Mouse (Mus musculus): ENCODE measurements around the gene Tle3. TPM values are rescaled to one million over a fixed set of nuclear protein-coding genes. Genes with fewer than 3 reads are reported as not detected.

The Tle3 gene
- polyA plus RNA-seq, 1 experiment from 2014 or later, result 48.7 TPM

GRCm38 (mm10) chr9:61360727-61361631 lies 11.2 kb upstream of the Tle3 start:
- DNase-seq (ENCODE audit: low spot score), result peak; percentile 90
- Histone ChIP-seq H3K36me3 (no peaks in the 10 kb centered on the region), H3K4me3 (peak overlapping the region; percentile 35), H3K27ac (replicated peaks) (peak overlapping the region; percentile 83), H3K9me3 (replicated peaks) (peaks cover 17% of the 10 kb centered on the region), H3K27me3 (ENCODE audit: low read depth, poor library complexity, severe bottlenecking) (peaks cover 75% of the 10 kb centered on the region), H3K4me1 (peaks cover 63% of the 10 kb centered on the region)
- 19% methylated on average over 17 of the region's 17 CpGs for WGBS

DNA sequence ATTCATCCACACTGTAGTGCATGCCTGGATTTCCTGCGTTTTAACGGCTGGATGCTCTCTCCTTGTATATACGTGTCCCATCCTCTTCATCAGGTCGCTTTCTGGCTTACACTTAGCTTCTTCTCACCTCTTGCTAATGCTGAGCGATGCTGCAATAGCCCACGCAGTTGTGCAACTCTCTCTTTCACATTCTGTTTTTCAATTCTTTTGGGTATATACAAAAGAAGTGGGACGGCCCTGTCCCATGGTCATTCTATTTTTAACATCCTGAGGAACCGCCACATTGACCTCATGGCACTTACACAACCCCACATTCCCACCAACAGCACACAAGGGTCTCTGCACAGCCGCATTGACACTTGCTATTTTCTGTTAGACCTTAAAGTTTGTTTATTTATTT lies 9.0 kb upstream of the Tle3 start:
- peaks cover 92% of the 10 kb centered on the region for H3K27me3 ChIP-seq (ENCODE audit: low read depth, poor library complexity, severe bottlenecking)
- no peaks in the 10 kb centered on the region for H3K9me3 ChIP-seq (replicated peaks)
- no peak for DNase-seq (ENCODE audit: low spot score)
- no peaks in the 10 kb centered on the region for H3K36me3 ChIP-seq
- H3K4me1 ChIP-seq, result peaks cover 86% of the 10 kb centered on the region
- H3K4me3 ChIP-seq, result no peak overlapping the region
- WGBS, result 66% methylated on average over 9 of the region's 9 CpGs
- H3K27ac ChIP-seq (replicated peaks), result no peak overlapping the region

GRCm38 (mm10) chr9:61366108-61366507 lies 6.1 kb upstream of the Tle3 start:
- H3K27me3 ChIP-seq (ENCODE audit: low read depth, poor library complexity, severe bottlenecking), result peaks cover 69% of the 10 kb centered on the region
- H3K4me3 ChIP-seq, result no peak overlapping the region
- H3K36me3 ChIP-seq, result no peaks in the 10 kb centered on the region
- peaks cover 83% of the 10 kb centered on the region for H3K4me1 ChIP-seq
- 11% methylated on average over 9 of the region's 9 CpGs for WGBS
- H3K27ac ChIP-seq (replicated peaks), result no peak overlapping the region
- no peak for DNase-seq (ENCODE audit: low spot score)
- H3K9me3 ChIP-seq (replicated peaks), result no peaks in the 10 kb centered on the region

DNA sequence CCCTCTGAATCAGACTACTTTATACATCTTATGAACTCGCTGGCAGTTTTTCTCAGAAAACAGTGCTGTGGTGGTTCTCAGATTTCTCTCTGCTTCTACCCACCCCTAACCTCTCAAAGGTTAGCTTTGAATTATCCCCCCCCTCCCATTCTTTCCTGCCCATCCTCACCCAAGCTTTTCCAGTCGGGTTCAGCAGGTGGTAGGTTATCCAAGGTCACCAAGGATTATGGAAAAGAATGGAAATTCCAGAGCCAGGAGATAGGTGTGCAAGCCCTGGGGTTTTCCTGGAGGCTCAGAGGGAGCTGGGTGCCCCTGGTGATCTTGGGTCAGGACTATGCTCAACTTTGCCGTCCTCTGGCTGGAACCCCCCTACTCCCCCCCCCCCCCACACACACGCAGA lies 5.0 kb upstream of the Tle3 start:
- peaks cover 62% of the 10 kb centered on the region for H3K27me3 ChIP-seq (ENCODE audit: low read depth, poor library complexity, severe bottlenecking)
- 16% methylated on average over 4 of the region's 4 CpGs for WGBS
- DNase-seq (ENCODE audit: low spot score), result no peak

GRCm38 (mm10) chr9:61367857-61368566 lies 4.2 kb upstream of the Tle3 start:
- Histone ChIP-seq H3K4me3 (no peak overlapping the region), H3K36me3 (no peaks in the 10 kb centered on the region), H3K9me3 (replicated peaks) (no peaks in the 10 kb centered on the region), H3K27me3 (ENCODE audit: low read depth, poor library complexity, severe bottlenecking) (peaks cover 53% of the 10 kb centered on the region), H3K4me1 (peaks cover 72% of the 10 kb centered on the region), H3K27ac (replicated peaks) (peak overlapping the region; percentile 57)
- no peak for DNase-seq (ENCODE audit: low spot score)
- 16% methylated on average over 6 of the region's 6 CpGs for WGBS

More for the DNA sequence above, 5.0 kb upstream of the Tle3 start:
- no peaks in the 10 kb centered on the region for H3K36me3 ChIP-seq
- 0 out of 2 replicates have a peak overlapping the region, but pooled peaks have one; percentile 6 for H3K27ac ChIP-seq (replicated peaks)
- H3K4me1 ChIP-seq, result peaks cover 81% of the 10 kb centered on the region
- no peak overlapping the region for H3K4me3 ChIP-seq
- no peaks in the 10 kb centered on the region for H3K9me3 ChIP-seq (replicated peaks)

DNA sequence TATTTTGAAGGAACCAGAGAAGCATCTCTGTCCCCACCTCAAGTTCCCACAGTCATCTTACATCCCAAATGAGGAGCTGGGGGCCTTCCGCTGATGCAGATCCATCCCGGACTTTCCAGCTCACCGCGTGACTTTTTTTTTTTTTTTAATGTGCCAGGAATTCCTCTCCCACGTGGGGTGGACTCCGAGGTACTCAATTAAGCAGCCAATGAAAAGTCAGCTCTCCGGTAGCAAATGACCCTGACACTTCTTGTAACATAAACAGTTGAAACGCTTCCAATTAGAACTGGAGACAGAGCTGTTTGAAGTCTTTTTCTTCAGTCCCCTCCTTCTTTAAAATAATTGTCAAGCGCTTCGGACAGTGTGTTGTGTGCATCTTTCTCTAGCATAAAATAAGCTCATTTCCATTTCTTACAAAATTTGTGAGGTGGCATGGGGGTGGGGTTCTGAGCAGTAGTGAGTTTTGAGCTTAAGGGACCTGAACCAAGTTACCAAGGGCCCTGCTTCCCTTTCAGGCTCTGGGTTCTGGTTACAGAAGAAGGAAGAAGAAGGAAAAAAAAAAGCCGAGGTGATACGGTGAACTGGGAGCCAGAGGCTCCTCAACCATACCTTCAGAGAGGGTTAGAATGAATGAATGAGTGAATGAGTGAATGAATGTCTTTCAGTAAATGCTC lies 3.5 kb upstream of the Tle3 start:
- Histone ChIP-seq H3K36me3 (no peaks in the 10 kb centered on the region), H3K27ac (replicated peaks) (peak overlapping the region; percentile 86), H3K9me3 (replicated peaks) (no peaks in the 10 kb centered on the region), H3K4me1 (peaks cover 65% of the 10 kb centered on the region), H3K4me3 (peak overlapping the region; percentile 54), H3K27me3 (ENCODE audit: low read depth, poor library complexity, severe bottlenecking) (peaks cover 47% of the 10 kb centered on the region)
- WGBS, result under 1% methylated on average over 12 of the region's 12 CpGs
- peak; percentile 88 for DNase-seq (ENCODE audit: low spot score)

GRCm38 (mm10) chr9:61369316-61370273 lies 2.6 kb upstream of the Tle3 start:
- H3K4me1 ChIP-seq, result peaks cover 70% of the 10 kb centered on the region

GRCm38 (mm10) chr9:61370454-61370888 lies 1.7 kb upstream of the Tle3 start:
- H3K36me3 ChIP-seq, result peaks cover 9% of the 10 kb centered on the region
- DNase-seq (ENCODE audit: low spot score), result peak; percentile 99
- H3K4me1 ChIP-seq, result peaks cover 74% of the 10 kb centered on the region
- WGBS, result under 1% methylated on average over 25 of the region's 25 CpGs
- no peaks in the 10 kb centered on the region for H3K9me3 ChIP-seq (replicated peaks)
- peak overlapping the region; percentile 99 for H3K27ac ChIP-seq (replicated peaks)
- peaks cover 29% of the 10 kb centered on the region for H3K27me3 ChIP-seq (ENCODE audit: low read depth, poor library complexity, severe bottlenecking)
- H3K4me3 ChIP-seq, result peak overlapping the region; percentile 98

More at GRCm38 (mm10) chr9:61369316-61370273, 2.6 kb upstream of the Tle3 start:
- Histone ChIP-seq H3K4me3 (peak overlapping the region; percentile 54), H3K27me3 (ENCODE audit: low read depth, poor library complexity, severe bottlenecking) (peaks cover 38% of the 10 kb centered on the region), H3K27ac (replicated peaks) (peak overlapping the region; percentile 86), H3K36me3 (peaks cover 2% of the 10 kb centered on the region; the same call in 1 of the 2 replicates), H3K9me3 (replicated peaks) (no peaks in the 10 kb centered on the region)
- DNase-seq (ENCODE audit: low spot score), result peak; percentile 80
- WGBS, result under 1% methylated on average over 45 of the region's 45 CpGs

GRCm38 (mm10) chr9:61370889-61371754 lies 1.0 kb upstream of the Tle3 start:
- Histone ChIP-seq H3K4me1 (peaks cover 74% of the 10 kb centered on the region), H3K36me3 (peaks cover 15% of the 10 kb centered on the region), H3K27ac (replicated peaks) (peak overlapping the region; percentile 99), H3K4me3 (peak overlapping the region; percentile 98), H3K9me3 (replicated peaks) (no peaks in the 10 kb centered on the region), H3K27me3 (ENCODE audit: low read depth, poor library complexity, severe bottlenecking) (peaks cover 22% of the 10 kb centered on the region)
- peak; percentile 80 for DNase-seq (ENCODE audit: low spot score)
- under 1% methylated on average over 66 of the region's 66 CpGs for WGBS

- WGBS, result under 1% methylated on average over 42 of the region's 42 CpGs
- Histone ChIP-seq H3K4me1 (peaks cover 74% of the 10 kb centered on the region), H3K4me3 (peak overlapping the region; percentile 98), H3K27me3 (ENCODE audit: low read depth, poor library complexity, severe bottlenecking) (peaks cover 8% of the 10 kb centered on the region), H3K27ac (replicated peaks) (peak overlapping the region; percentile 99), H3K9me3 (replicated peaks) (no peaks in the 10 kb centered on the region), H3K36me3 (peaks cover 30% of the 10 kb centered on the region)
- no peak for DNase-seq (ENCODE audit: low spot score)
Observed at GRCm38 (mm10) chr9:61372510-61372975, 377 bp downstream of the Tle3 start.

Measured in midbrain, embryonic 10.5 days (tissue).